Mouse (Mus musculus): ENCODE results near the gene Acly. TPM values are rescaled to one million over a fixed set of nuclear protein-coding genes. Genes with fewer than 3 reads are reported as not detected.

The Acly gene
- polyA plus RNA-seq, 1 experiment = 232 TPM

- TF ChIP-seq EP300 (IDR thresholded peaks at IDR 0.05; ENCODE audit: insufficient read depth, low read depth, low read length) (no peak), CTCF (IDR thresholded peaks at IDR 0.05; ENCODE audit: low read depth, low read length) (no peak), POLR2A (IDR thresholded peaks at IDR 0.05; ENCODE audit: insufficient read depth, low read length) (no peak)
- no peaks in the 10 kb centered on the region for H3K36me3 ChIP-seq (ENCODE audit: control insufficient read depth, insufficient read depth, low read length, poor library complexity, severe bottlenecking)
- no peaks in the 10 kb centered on the region for H3K27me3 ChIP-seq (ENCODE audit: control insufficient read depth, insufficient read depth, low read length, poor library complexity, severe bottlenecking)
- no peak overlapping the region for H3K27ac ChIP-seq (ENCODE audit: insufficient read depth, low read length)
- H3K9me3 ChIP-seq (replicated peaks; ENCODE audit: control insufficient read depth, insufficient read depth, low read length, poor library complexity, severe bottlenecking) = no peaks in the 10 kb centered on the region
- no peak overlapping the region for H3K4me3 ChIP-seq (ENCODE audit: low read depth, low read length)
- no peak overlapping the region for H3K9ac ChIP-seq (ENCODE audit: low read depth, poor library complexity, severe bottlenecking)
- peaks cover 3% of the 10 kb centered on the region for H3K4me1 ChIP-seq (ENCODE audit: control insufficient read depth, insufficient read depth, low read length)
Observed at GRCm38 (mm10) chr11:100442625-100443024, 85.2 kb downstream of the Acly start.

DNA sequence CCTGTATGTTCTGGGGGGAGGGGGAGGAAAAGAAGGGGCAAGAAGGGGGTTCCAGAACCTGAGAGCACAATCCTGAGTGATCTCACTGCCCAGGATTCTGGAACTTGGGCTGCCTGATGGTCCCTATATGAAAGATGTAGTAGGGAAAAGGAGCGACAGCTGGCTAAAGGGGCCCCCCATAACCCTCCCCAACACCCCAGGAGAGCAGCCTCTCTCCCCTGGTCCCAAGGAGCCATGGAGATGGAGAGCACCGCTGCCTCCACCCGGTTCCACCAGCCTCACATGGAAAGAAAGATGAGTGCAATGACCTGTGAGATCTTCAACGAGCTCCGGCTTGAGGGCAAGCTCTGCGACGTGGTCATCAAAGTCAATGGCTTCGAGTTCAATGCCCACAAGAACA is 86.0 kb downstream of the Acly start, which contains the start of the genes Nt5c3b and Klhl10:
TSS of gene Nt5c3b (minus strand) at position 12 of the 400 bp plus-strand sequence.
TSS of gene Klhl10 (plus strand) at position 121 of the 400 bp plus-strand sequence.
- H3K36me3 ChIP-seq (ENCODE audit: control insufficient read depth, insufficient read depth, low read length, poor library complexity, severe bottlenecking) = no peaks in the 10 kb centered on the region
- H3K9me3 ChIP-seq (replicated peaks; ENCODE audit: control insufficient read depth, insufficient read depth, low read length, poor library complexity, severe bottlenecking) = no peaks in the 10 kb centered on the region
- TF ChIP-seq EP300 (IDR thresholded peaks at IDR 0.05; ENCODE audit: insufficient read depth, low read depth, low read length) (no peak), POLR2A (IDR thresholded peaks at IDR 0.05; ENCODE audit: insufficient read depth, low read length) (no peak), CTCF (IDR thresholded peaks at IDR 0.05; ENCODE audit: low read depth, low read length) (no peak)
- H3K9ac ChIP-seq (ENCODE audit: low read depth, poor library complexity, severe bottlenecking) = peak within 1 kb of the TSS; percentile 72
- no peaks in the 10 kb centered on the region for H3K27me3 ChIP-seq (ENCODE audit: control insufficient read depth, insufficient read depth, low read length, poor library complexity, severe bottlenecking)
- H3K27ac ChIP-seq (ENCODE audit: insufficient read depth, low read length) = no peak within 1 kb of the TSS
- peaks cover 3% of the 10 kb centered on the region for H3K4me1 ChIP-seq (ENCODE audit: control insufficient read depth, insufficient read depth, low read length)
- H3K4me3 ChIP-seq (ENCODE audit: low read depth, low read length) = peak within 1 kb of the TSS; percentile 73

DNA sequence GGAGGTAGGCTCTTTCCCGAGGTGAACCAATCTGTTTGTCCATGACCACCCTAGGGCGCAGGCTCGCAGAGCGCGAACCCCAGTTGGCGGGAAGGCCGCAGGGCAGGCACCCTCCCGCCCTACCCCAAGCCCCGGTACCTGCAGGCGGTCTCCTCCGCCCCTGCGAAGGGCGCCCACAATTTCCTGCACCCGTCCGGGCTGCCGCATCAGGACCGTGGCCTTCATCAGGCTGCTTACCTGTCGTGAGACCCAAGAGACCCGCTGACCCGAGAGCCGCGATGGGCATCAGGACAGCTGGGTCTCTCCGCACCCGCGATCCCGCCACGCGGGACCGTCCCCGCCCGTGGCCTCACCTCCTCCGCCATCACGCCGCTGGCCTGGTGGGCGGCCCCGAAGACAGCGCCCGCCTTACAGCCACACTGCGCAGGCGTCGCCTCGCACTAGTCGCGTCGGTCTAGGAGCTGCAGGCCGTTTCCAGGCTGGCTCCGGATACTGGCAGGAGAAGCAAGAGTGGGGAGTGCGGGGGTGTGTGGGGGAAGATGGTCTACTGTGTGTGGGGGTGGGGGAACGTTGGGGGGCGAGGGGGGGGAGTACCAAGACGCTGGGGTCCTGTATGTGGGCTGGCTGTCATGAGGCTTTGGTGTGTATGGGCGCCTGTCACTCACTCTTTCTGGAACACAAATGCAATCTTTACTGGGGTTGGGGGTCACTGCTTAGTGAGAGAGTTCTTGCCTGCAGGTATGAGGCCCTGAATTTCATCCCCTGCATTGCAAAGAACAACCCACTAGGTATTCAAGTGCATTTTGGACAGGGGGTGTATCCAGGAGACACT is 86.9 kb downstream of the Acly start:
- Histone ChIP-seq H3K9me3 (replicated peaks; ENCODE audit: control insufficient read depth, insufficient read depth, low read length, poor library complexity, severe bottlenecking) (no peaks in the 10 kb centered on the region), H3K4me3 (ENCODE audit: low read depth, low read length) (peak overlapping the region; percentile 73), H3K4me1 (ENCODE audit: control insufficient read depth, insufficient read depth, low read length) (peaks cover 3% of the 10 kb centered on the region), H3K36me3 (ENCODE audit: control insufficient read depth, insufficient read depth, low read length, poor library complexity, severe bottlenecking) (no peaks in the 10 kb centered on the region), H3K27ac (ENCODE audit: insufficient read depth, low read length) (no peak overlapping the region), H3K27me3 (ENCODE audit: control insufficient read depth, insufficient read depth, low read length, poor library complexity, severe bottlenecking) (no peaks in the 10 kb centered on the region), H3K9ac (ENCODE audit: low read depth, poor library complexity, severe bottlenecking) (peak overlapping the region; percentile 72)
- TF ChIP-seq CTCF (IDR thresholded peaks at IDR 0.05; ENCODE audit: low read depth, low read length) (no peak), POLR2A (IDR thresholded peaks at IDR 0.05; ENCODE audit: insufficient read depth, low read length) (peak; percentile 77), EP300 (IDR thresholded peaks at IDR 0.05; ENCODE audit: insufficient read depth, low read depth, low read length) (no peak)

- no peak for TF ChIP-seq CTCF (IDR thresholded peaks at IDR 0.05; ENCODE audit: low read depth, low read length)
- no peak for TF ChIP-seq EP300 (IDR thresholded peaks at IDR 0.05; ENCODE audit: insufficient read depth, low read depth, low read length)
- TF ChIP-seq POLR2A (IDR thresholded peaks at IDR 0.05; ENCODE audit: insufficient read depth, low read length) = no peak
- Histone ChIP-seq H3K27me3 (ENCODE audit: control insufficient read depth, insufficient read depth, low read length, poor library complexity, severe bottlenecking) (no peaks in the 10 kb centered on the region), H3K27ac (ENCODE audit: insufficient read depth, low read length) (no peak overlapping the region), H3K36me3 (ENCODE audit: control insufficient read depth, insufficient read depth, low read length, poor library complexity, severe bottlenecking) (no peaks in the 10 kb centered on the region), H3K4me1 (ENCODE audit: control insufficient read depth, insufficient read depth, low read length) (peaks cover 11% of the 10 kb centered on the region), H3K9ac (ENCODE audit: low read depth, poor library complexity, severe bottlenecking) (no peak overlapping the region), H3K4me3 (ENCODE audit: low read depth, low read length) (no peak overlapping the region), H3K9me3 (replicated peaks; ENCODE audit: control insufficient read depth, insufficient read depth, low read length, poor library complexity, severe bottlenecking) (no peaks in the 10 kb centered on the region)
Observed at GRCm38 (mm10) chr11:100437901-100438300, 89.9 kb downstream of the Acly start.

DNA sequence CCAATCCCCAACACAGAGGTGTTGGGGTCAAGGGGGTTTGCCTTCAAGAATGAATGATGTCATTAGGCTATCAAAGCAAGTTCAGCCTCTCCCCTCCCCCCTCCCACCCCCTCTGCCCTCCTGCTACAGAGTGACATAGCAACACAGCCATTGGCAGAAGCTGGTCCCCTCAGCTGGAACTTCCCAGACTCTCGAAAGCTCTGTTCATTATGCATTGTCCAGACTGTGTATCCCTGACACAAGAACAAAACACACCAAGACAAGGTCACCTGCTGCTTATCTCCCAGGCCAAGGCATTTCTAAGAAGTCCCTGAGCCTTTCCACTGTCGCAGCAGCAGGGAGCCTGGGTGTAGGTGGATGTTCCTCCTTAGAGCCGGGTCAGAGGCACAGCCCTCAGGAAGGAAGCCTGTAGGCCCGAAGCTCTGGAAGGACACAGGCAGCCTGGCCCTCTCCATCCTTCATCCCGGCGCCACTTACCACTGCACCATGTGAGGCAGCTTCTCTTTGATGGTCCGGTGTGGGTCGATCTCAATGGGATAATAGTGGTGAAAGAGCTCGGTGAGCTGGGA is 92.0 kb downstream of the Acly start:
- peaks cover 10% of the 10 kb centered on the region for H3K4me1 ChIP-seq (ENCODE audit: control insufficient read depth, insufficient read depth, low read length)
- H3K27me3 ChIP-seq (ENCODE audit: control insufficient read depth, insufficient read depth, low read length, poor library complexity, severe bottlenecking) = no peaks in the 10 kb centered on the region
- H3K9ac ChIP-seq (ENCODE audit: low read depth, poor library complexity, severe bottlenecking) = no peak overlapping the region
- no peak overlapping the region for H3K27ac ChIP-seq (ENCODE audit: insufficient read depth, low read length)
- H3K9me3 ChIP-seq (replicated peaks; ENCODE audit: control insufficient read depth, insufficient read depth, low read length, poor library complexity, severe bottlenecking) = no peaks in the 10 kb centered on the region
- TF ChIP-seq EP300 (IDR thresholded peaks at IDR 0.05; ENCODE audit: insufficient read depth, low read depth, low read length) = no peak
- TF ChIP-seq POLR2A (IDR thresholded peaks at IDR 0.05; ENCODE audit: insufficient read depth, low read length) = no peak
- TF ChIP-seq CTCF (IDR thresholded peaks at IDR 0.05; ENCODE audit: low read depth, low read length) = no peak
- H3K4me3 ChIP-seq (ENCODE audit: low read depth, low read length) = no peak overlapping the region
- no peaks in the 10 kb centered on the region for H3K36me3 ChIP-seq (ENCODE audit: control insufficient read depth, insufficient read depth, low read length, poor library complexity, severe bottlenecking)

DNA sequence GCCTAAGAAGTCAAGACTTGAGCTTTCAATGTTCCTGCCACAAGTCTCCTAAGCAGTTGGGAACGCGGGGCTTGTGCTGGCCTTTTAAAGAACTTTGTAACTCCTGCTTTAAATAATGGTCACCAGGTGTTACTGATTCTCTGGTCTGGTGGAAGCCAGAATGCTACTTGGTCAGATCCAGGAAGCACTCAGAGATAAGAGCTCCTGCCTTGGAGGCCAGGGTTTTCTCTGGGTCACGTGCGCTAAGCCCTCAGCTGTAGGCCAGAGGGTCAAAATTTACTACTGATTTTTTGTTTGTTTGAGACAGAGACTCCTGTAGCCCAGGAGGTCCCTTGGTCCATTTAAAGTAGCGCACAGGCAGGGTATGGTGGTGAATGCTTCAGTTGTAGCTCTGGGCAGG is 95.8 kb downstream of the Acly start:
- peaks cover 8% of the 10 kb centered on the region for H3K4me1 ChIP-seq (ENCODE audit: control insufficient read depth, insufficient read depth, low read length)
- TF ChIP-seq POLR2A (IDR thresholded peaks at IDR 0.05; ENCODE audit: insufficient read depth, low read length) = no peak
- no peak for TF ChIP-seq EP300 (IDR thresholded peaks at IDR 0.05; ENCODE audit: insufficient read depth, low read depth, low read length)
- no peak for TF ChIP-seq CTCF (IDR thresholded peaks at IDR 0.05; ENCODE audit: low read depth, low read length)
- H3K27me3 ChIP-seq (ENCODE audit: control insufficient read depth, insufficient read depth, low read length, poor library complexity, severe bottlenecking) = no peaks in the 10 kb centered on the region
- no peaks in the 10 kb centered on the region for H3K36me3 ChIP-seq (ENCODE audit: control insufficient read depth, insufficient read depth, low read length, poor library complexity, severe bottlenecking)
- no peaks in the 10 kb centered on the region for H3K9me3 ChIP-seq (replicated peaks; ENCODE audit: control insufficient read depth, insufficient read depth, low read length, poor library complexity, severe bottlenecking)
- H3K9ac ChIP-seq (ENCODE audit: low read depth, poor library complexity, severe bottlenecking) = no peak overlapping the region
- H3K4me3 ChIP-seq (ENCODE audit: low read depth, low read length) = no peak overlapping the region
- no peak overlapping the region for H3K27ac ChIP-seq (ENCODE audit: insufficient read depth, low read length)
